Mouse (Mus musculus) heart, embryonic 12.5 days (tissue): ENCODE measurements around the gene Eif4e1b. TPM values are rescaled to one million over a fixed set of nuclear protein-coding genes. Genes with fewer than 3 reads are reported as not detected.

Experiments
- ATAC-seq: fragments of 200-750 bp; cut with Nextera tagmentation; 2 replicates; pipeline ENCODE4 v1.8.0; 2017; ENCODE audit warnings: moderate TSS enrichment, moderate library complexity; ENCODE audit not compliant: insufficient number of reproducible peaks, low FRiP score
- H3K27ac ChIP-seq: fragments of 300-500 bp; sonication (generic); 2 replicates; pipeline ENCODE4 v1.5.1; 2016; ENCODE audit warnings: mild to moderate bottlenecking, moderate library complexity; ENCODE audit not compliant: poor library complexity, severe bottlenecking
- H3K27me3 ChIP-seq: fragments of 300-500 bp; sonication (generic); replicated peaks from 2 replicates; pipeline ENCODE4 v1.6.1; 2016; ENCODE audit warnings: mild to moderate bottlenecking, moderate library complexity
- H3K36me3 ChIP-seq: fragments of 300-500 bp; sonication (generic); 2 replicates; pipeline ENCODE4 v1.6.1; 2016; ENCODE audit warnings: mild to moderate bottlenecking, moderate library complexity
- H3K4me1 ChIP-seq: fragments of 300-500 bp; sonication (generic); replicated peaks from 2 replicates; pipeline ENCODE4 v1.6.1; 2016; ENCODE audit warnings: mild to moderate bottlenecking
- H3K4me2 ChIP-seq: fragments of 300-500 bp; sonication (generic); 2 replicates; pipeline ENCODE4 v1.6.1; 2016; ENCODE audit warnings: mild to moderate bottlenecking, moderate library complexity
- H3K4me3 ChIP-seq: fragments of 300-500 bp; sonication (generic); 2 replicates; pipeline ENCODE4 v1.5.1; 2016; ENCODE audit warnings: mild to moderate bottlenecking
- H3K9ac ChIP-seq: fragments of 300-500 bp; sonication (generic); 2 replicates; pipeline ENCODE4 v1.6.1; 2016; ENCODE audit warnings: mild to moderate bottlenecking, moderate library complexity
- H3K9me3 ChIP-seq: fragments of 300-500 bp; sonication (generic); replicated peaks from 2 replicates; pipeline ENCODE4 v1.6.1; 2016; ENCODE audit warnings: mild to moderate bottlenecking, moderate library complexity
- WGBS: fragments of 180-500 bp; shearing (Covaris S2); methylation state at CpG from one replicate; pipeline ENCODE4 v1.1.7; 2016; 5-methylcytosine and 5-hydroxymethylcytosine counted together
- polyA plus RNA-seq: library from polyadenylated mRNA; unstranded; fragments of >200 nt; fragmentation: Nextera tagmentation; extraction: Ambion mirVana; gene quantifications from 2 replicates; pipeline ENCODE4 v1.2.1, GENCODE M21; 2016

Eif4e1b gene
- polyA plus RNA-seq, 1 experiment from 2014 or later, result not detected

DNA sequence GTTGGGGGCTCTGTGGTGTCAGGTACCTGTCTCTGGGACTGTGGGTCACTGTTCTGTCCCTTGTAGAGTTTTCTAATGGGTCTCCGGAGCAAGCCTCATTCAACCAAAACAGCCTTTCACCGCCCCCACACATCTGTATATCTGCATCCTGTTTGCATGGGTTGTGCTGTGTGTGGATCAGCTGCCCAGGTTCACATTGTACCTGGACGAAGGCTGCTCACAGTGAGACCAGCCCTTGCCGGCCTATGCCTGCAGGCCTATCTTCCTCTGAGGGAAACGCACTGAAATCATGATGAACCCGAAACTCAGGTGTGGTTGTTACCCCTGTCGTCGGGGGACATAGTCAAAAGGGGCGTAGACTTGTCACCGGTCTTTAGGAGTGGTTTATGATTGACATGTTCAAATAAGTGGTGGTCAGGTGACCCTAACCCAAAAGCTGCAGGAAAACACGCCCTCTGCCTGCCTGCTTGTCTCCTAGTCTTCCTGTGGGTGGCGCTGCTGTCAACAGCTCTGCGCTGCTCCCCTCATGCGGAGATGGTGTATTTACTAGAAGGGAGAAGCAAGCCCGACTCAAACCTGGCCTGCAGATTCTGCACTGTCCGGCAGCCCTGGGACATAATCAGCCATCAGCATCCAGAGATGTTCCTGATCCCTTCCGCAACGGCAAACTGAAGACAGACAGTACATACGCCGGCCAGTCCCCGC lies 21.5 kb downstream of the Eif4e1b start:
- H3K27me3 ChIP-seq, result peaks cover 63% of the 10 kb centered on the region
- 34% methylated on average over 21 of the region's 21 CpGs for WGBS

DNA sequence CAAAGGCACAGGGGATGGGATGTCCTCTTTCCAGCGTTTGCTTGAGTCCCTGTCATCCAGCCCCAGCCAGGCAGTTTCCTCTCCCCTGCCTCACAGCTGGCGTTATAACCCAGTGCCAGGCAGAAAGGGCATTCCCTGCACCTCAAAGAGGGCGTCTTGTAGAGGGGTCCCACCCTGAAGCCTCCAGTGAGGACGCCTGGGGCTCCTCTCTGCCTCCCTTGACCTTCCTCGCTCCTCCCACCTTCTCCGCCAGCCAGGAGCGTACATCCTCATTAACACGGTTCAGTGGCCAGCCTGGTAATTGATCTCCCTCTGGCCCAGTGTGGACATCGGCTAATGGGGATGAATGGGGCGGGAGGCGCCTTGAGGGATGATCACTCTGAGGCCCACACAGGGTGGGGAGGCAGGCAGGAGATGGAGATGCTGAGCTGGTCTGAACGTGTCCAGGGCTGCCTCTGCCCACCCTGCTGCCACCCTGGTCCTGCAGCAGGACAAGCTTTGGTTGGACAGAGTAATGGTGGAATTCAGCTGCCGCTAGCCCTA lies 22.7 kb downstream of the Eif4e1b start:
- H3K4me2 ChIP-seq, result no peak overlapping the region
- peaks cover 61% of the 10 kb centered on the region for H3K27me3 ChIP-seq
- no peaks in the 10 kb centered on the region for H3K36me3 ChIP-seq
- WGBS, result 54% methylated on average over 13 of the region's 13 CpGs
- no peak for ATAC-seq
- H3K9me3 ChIP-seq, result peaks cover 4% of the 10 kb centered on the region; the same call in 1 of the 2 replicates
- no peak overlapping the region for H3K4me3 ChIP-seq
- no peaks in the 10 kb centered on the region for H3K4me1 ChIP-seq
- H3K9ac ChIP-seq, result no peak overlapping the region
- no peak overlapping the region for H3K27ac ChIP-seq

More for the DNA sequence above, 21.5 kb downstream of the Eif4e1b start:
- no peaks in the 10 kb centered on the region for H3K36me3 ChIP-seq
- H3K27ac ChIP-seq, result no peak overlapping the region
- ATAC-seq, result no peak
- H3K4me2 ChIP-seq, result no peak overlapping the region
- H3K9me3 ChIP-seq, result peaks cover 4% of the 10 kb centered on the region; the same call in 1 of the 2 replicates
- no peak overlapping the region for H3K4me3 ChIP-seq
- H3K4me1 ChIP-seq, result no peaks in the 10 kb centered on the region
- no peak overlapping the region for H3K9ac ChIP-seq

- WGBS, result 59% methylated on average over 12 of the region's 12 CpGs
- Histone ChIP-seq H3K4me3 (no peak overlapping the region), H3K4me2 (no peak overlapping the region), H3K27me3 (peaks cover 54% of the 10 kb centered on the region), H3K9ac (no peak overlapping the region), H3K27ac (no peak overlapping the region), H3K4me1 (no peaks in the 10 kb centered on the region), H3K36me3 (no peaks in the 10 kb centered on the region), H3K9me3 (peaks cover under 1% of the 10 kb centered on the region; the same call in 1 of the 2 replicates)
- no peak for ATAC-seq
Observed at GRCm38 (mm10) chr13:54808067-54808466, 24.3 kb downstream of the Eif4e1b start.

GRCm38 (mm10) chr13:54811476-54811875 lies 27.7 kb downstream of the Eif4e1b start:
- no peaks in the 10 kb centered on the region for H3K9me3 ChIP-seq
- no peak overlapping the region for H3K4me2 ChIP-seq
- H3K9ac ChIP-seq, result no peak overlapping the region
- 57% methylated on average over 7 of the region's 7 CpGs for WGBS
- H3K4me3 ChIP-seq, result no peak overlapping the region
- peaks cover 25% of the 10 kb centered on the region for H3K27me3 ChIP-seq
- H3K4me1 ChIP-seq, result no peaks in the 10 kb centered on the region
- no peak for ATAC-seq
- no peak overlapping the region for H3K27ac ChIP-seq
- H3K36me3 ChIP-seq, result no peaks in the 10 kb centered on the region

GRCm38 (mm10) chr13:54813381-54813780 lies 29.6 kb downstream of the Eif4e1b start:
- Histone ChIP-seq H3K27ac (no peak overlapping the region), H3K4me1 (no peaks in the 10 kb centered on the region), H3K27me3 (peaks cover 11% of the 10 kb centered on the region), H3K4me3 (no peak overlapping the region), H3K36me3 (no peaks in the 10 kb centered on the region), H3K9me3 (no peaks in the 10 kb centered on the region), H3K4me2 (no peak overlapping the region), H3K9ac (no peak overlapping the region)
- WGBS, result 81% methylated on average over 9 of the region's 9 CpGs
- ATAC-seq, result no peak

DNA sequence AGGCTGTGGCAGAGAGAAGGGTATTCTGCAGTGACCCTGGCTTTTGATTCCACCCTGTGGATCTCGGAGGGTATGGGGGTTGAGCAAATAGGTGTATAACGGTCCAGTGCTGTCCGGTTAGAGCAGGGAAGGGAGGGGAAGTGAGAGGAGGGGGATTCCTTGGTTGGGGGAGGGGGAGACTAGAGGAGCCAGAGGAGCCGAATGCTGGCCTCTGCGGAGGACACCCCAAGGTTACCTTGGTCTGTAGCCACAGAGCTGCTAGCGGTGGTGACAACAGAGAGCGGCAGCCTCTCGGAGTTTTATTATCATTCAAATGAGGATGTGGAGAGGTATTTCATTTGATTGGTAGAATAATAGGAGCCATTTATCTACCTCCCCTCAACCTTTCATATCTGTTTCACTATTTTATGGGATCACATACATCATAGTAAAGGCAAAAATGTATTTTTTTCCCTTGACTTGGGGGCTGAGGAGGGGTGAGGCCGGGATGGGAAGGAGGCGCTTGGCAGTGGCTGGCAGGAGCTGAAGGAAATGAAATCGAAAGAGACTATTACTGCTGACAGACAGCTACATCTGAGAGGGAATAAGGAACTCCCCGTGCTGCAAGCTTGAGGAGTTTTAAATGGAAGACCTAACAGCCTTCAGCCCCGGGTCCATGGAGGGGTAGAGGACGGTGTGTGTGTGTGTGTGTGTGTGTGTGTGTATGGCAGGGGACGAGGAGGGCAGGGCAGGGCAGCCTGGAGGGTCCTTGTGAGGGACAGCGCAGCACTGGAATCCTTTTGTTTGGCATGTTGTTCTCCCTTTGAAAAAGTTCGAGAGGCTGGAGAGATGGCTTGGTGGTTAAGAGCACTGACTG lies 34.8 kb downstream of the Eif4e1b start:
- H3K4me3 ChIP-seq, result no peak overlapping the region
- H3K4me2 ChIP-seq, result peak overlapping the region; percentile 12; the same call in 1 of the 2 replicates
- peaks cover 15% of the 10 kb centered on the region; the same call in 1 of the 2 replicates for H3K27me3 ChIP-seq
- no peaks in the 10 kb centered on the region for H3K36me3 ChIP-seq
- no peak overlapping the region for H3K27ac ChIP-seq
- no peak for ATAC-seq
- no peaks in the 10 kb centered on the region for H3K4me1 ChIP-seq
- H3K9ac ChIP-seq, result no peak overlapping the region
- H3K9me3 ChIP-seq, result no peaks in the 10 kb centered on the region
- WGBS, result 32% methylated on average over 17 of the region's 17 CpGs

DNA sequence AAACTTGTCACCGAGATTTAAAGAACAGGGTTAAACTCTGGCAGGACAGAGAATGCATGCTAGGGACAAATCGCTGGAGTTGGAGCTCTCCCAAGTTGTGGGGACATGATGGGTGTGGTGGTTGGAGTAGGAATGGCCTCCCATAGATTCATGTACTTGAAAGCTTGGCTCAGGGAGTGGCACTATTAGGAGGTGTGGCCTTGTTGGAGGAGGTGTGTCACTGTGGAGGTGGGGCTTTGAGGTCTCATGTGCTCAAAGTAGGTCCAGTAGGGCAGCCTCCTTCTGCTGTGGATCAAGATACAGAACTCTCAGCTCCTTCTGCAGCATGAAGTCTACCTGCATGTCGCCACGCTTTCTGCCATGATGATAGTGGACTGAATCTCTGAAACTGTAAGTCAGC lies 37.3 kb downstream of the Eif4e1b start:
- H3K4me1 ChIP-seq, result peaks cover 11% of the 10 kb centered on the region; the same call in 1 of the 2 replicates
- no peak overlapping the region for H3K9ac ChIP-seq
- H3K4me3 ChIP-seq, result no peak overlapping the region
- peaks cover 23% of the 10 kb centered on the region for H3K27me3 ChIP-seq
- no peaks in the 10 kb centered on the region for H3K9me3 ChIP-seq
- no peak overlapping the region for H3K27ac ChIP-seq
- ATAC-seq, result no peak
- H3K36me3 ChIP-seq, result no peaks in the 10 kb centered on the region
- H3K4me2 ChIP-seq, result no peak overlapping the region
- 74% methylated on average over 4 of the region's 4 CpGs for WGBS

GRCm38 (mm10) chr13:54821931-54822330 lies 38.1 kb downstream of the Eif4e1b start:
- Histone ChIP-seq H3K4me1 (peaks cover 11% of the 10 kb centered on the region; the same call in 1 of the 2 replicates), H3K27me3 (peaks cover 23% of the 10 kb centered on the region), H3K36me3 (no peaks in the 10 kb centered on the region), H3K9me3 (no peaks in the 10 kb centered on the region), H3K4me3 (no peak overlapping the region), H3K4me2 (no peak overlapping the region), H3K9ac (no peak overlapping the region), H3K27ac (no peak overlapping the region)
- WGBS, result 49% methylated on average over 2 of the region's 2 CpGs
- ATAC-seq, result no peak

DNA sequence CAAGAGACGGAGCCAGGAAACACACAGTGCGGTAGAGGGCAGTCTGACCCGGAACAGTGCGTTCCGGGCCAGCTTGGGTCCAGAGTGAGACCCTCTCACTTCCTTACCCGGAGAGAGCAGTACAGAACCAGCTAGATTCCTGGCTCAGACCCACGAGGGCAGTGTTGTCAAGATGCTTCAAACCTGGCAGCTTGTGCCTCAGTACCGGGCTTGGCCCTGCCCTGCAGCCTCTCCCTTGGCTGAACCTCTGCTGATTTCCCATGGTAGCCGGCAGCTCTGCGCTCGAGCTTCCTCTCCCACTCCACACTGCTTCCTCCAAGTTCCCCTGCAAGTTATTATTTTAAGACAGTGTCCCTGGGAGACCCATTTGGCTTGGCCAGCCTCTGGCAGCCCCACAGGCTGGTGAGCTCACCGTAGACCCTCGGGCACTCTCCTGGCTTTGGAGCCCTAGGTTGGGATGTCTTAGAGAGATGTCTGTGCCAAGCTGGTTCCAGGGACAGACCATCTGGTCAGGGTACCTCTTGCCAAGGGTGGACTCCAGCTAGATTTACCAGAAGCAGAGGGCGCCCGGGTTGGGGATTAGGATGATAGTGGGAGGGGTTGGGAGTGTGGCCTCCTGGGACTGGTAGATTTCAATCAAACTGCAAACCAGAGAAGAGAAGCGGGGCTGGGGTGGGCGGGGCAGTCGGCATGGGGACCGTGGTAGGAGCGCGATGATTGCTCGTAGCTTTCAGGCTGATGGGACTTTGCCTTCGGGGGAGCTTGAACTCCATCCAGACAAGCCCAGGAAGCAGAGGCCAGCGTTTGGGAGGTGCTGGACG lies 40.5 kb downstream of the Eif4e1b start:
- no peak overlapping the region for H3K9ac ChIP-seq
- H3K4me3 ChIP-seq, result peak overlapping the region; percentile 17
- H3K27ac ChIP-seq, result no peak overlapping the region
- 0 out of 2 replicates have a peak, but pooled peaks have one; percentile 11 for ATAC-seq
- peaks cover 11% of the 10 kb centered on the region; the same call in 1 of the 2 replicates for H3K4me1 ChIP-seq
- 13% methylated on average over 25 of the region's 25 CpGs for WGBS
- H3K27me3 ChIP-seq, result peaks cover 20% of the 10 kb centered on the region
- no peaks in the 10 kb centered on the region for H3K36me3 ChIP-seq
- no peaks in the 10 kb centered on the region for H3K9me3 ChIP-seq
- H3K4me2 ChIP-seq, result peak overlapping the region; percentile 59

DNA sequence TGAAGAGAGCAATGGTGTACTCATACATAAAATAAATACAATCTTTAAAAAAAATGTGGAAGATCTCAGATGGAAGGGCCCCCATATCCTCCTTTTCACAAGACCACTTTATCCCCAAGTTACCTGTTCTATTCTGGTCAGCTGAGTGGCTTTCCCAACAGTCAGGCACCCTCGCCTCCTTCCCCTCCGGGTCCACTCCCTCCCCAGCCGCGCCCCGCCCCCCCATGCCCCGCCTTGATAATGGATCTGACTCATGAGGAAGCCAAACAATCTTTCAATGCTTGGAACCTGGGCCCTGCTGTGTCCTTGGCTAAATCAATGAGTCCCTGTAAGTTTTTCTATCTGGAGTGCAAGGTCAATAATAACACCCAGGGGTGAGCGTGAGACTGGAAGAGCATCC lies 44.2 kb downstream of the Eif4e1b start:
- no peak for ATAC-seq
- H3K4me2 ChIP-seq, result no peak overlapping the region
- no peak overlapping the region for H3K9ac ChIP-seq
- no peaks in the 10 kb centered on the region for H3K9me3 ChIP-seq
- H3K27me3 ChIP-seq, result peaks cover 14% of the 10 kb centered on the region
- no peak overlapping the region for H3K27ac ChIP-seq
- H3K4me3 ChIP-seq, result no peak overlapping the region
- 43% methylated on average over 7 of the region's 7 CpGs for WGBS
- H3K36me3 ChIP-seq, result no peaks in the 10 kb centered on the region
- H3K4me1 ChIP-seq, result peaks cover 11% of the 10 kb centered on the region; the same call in 1 of the 2 replicates
